Mouse (Mus musculus) kidney, postnatal 36 days (tissue): ENCODE results near the gene Gm21981.
A peak's percentile ranks its signal among the peaks of the same experiment; 100 is the strongest.
"Not testable (repeated sequence)": the region's sequence is repeated elsewhere in the genome, so short reads cannot be mapped to it uniquely, and the experiment has no call there.

ENCODE experiments used
- DNase-seq, 2 experiments: peaks; one replicate each; pipeline ENCODE4 v3.0.0; 2021 to 2022; ENCODE audit warnings: mixed read lengths in 2 of 2

Gene Gm21981

GRCm38 (mm10) chr17:47663009-47663713, 31.1 kb downstream of the Gm21981 start:
- peak in 1 of 2 experiments; percentile 10 for DNase-seq

- DNase-seq = no peak
Measured at GRCm38 (mm10) chr17:47658741-47659243, 35.5 kb downstream of the Gm21981 start.

GRCm38 (mm10) chr17:47657901-47658300, 36.4 kb downstream of the Gm21981 start:
- DNase-seq = no peak

- DNase-seq = no peak
Measured at GRCm38 (mm10) chr17:47655697-47656096, 38.6 kb downstream of the Gm21981 start.

- DNase-seq = not testable (repeated sequence)
Measured at GRCm38 (mm10) chr17:47654346-47654745, 39.9 kb downstream of the Gm21981 start.

GRCm38 (mm10) chr17:47651953-47652352, 42.3 kb downstream of the Gm21981 start:
- no peak for DNase-seq

GRCm38 (mm10) chr17:47648966-47649365, 45.3 kb downstream of the Gm21981 start:
- DNase-seq = no peak

GRCm38 (mm10) chr17:47646683-47647082, 47.6 kb downstream of the Gm21981 start:
- DNase-seq = peak; percentile 77 to 82

GRCm38 (mm10) chr17:47642992-47643391, 51.3 kb downstream of the Gm21981 start:
- peak; percentile 14 to 27 for DNase-seq
